Mouse (Mus musculus): Measurements from ENCODE around the gene Mgl2.

Mgl2 gene

DNA sequence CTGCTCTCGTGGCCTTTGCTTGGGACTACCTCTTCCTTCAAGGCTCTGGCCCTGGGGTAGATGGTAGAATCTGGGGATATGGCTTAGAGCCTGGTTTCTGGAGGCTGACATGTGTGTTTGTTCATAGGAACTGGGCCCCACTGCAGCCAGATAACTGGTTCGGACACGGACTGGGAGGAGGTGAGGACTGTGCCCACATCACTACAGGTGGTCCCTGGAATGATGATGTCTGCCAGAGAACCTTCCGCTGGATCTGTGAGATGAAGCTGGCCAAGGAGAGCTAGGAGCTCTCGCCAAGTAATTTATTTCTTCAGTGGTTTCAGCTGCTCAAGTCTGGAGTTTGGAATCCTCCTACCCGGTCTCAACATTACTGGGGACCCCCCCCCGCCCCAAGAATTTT, 40.2 kb downstream of the Mgl2 start:
- DNase-seq (ENCODE audit: low spot score in 2 of 2), result no peak

DNA sequence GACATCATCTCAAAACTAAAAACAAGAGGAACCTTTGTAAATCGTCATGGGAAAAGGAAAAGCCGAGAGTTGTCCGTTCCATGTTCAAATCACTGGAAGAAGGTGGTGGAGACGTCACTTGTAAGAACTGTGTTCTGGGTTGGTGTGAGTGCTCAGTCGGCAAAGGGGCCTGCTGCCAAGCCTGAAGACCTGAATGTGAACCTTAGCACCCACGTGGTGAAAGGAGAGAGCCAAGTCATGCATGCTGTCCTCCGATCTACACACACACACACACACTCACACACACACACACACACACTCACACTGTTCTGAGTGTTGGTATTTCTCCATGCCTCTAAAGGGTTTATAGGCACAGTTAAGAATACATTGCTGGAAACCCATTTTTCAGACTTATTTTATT, 41.1 kb downstream of the Mgl2 start:
- DNase-seq (ENCODE audit: low spot score in 2 of 2), result no peak

DNA sequence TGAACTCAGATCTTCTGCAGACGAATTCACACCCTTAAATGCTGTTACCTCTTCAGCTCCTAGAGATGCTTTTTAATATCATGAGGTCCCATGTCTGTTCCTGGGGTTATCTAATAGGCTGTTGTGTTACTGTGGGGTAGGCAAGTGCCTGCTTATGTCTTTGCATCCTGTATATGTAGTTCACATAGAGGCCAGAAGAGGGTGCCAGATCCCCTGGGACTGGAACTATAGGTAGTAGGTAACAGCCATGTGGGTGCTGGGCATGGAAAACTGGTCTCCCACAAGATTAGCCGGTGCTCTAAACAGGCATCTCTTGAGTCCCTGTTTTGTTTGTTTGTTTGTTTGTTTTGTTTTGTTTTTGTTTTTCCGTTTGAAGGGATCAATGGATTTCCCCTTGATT, 41.7 kb downstream of the Mgl2 start:
- no peak for DNase-seq (ENCODE audit: low spot score in 2 of 2)

DNA sequence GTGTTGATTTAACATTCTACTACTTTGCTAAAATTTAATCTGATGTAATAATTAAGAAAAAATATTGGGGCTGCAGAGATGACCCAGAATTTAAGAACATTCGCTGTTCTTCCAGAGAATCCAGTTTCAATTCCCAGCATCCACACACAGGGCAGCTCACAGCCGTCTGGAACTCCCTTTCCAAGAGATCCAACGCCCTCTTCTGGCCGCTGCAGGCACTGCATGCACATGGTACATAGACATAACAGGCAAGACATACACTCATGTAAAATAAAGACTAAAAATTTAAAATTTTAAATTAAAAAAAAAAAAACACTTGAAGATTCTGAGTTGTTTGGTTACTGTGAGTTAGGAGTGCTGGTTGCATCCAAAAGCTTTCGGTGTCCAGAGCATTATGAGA, 42.2 kb downstream of the Mgl2 start:
- DNase-seq (ENCODE audit: low spot score in 2 of 2), result no peak

DNA sequence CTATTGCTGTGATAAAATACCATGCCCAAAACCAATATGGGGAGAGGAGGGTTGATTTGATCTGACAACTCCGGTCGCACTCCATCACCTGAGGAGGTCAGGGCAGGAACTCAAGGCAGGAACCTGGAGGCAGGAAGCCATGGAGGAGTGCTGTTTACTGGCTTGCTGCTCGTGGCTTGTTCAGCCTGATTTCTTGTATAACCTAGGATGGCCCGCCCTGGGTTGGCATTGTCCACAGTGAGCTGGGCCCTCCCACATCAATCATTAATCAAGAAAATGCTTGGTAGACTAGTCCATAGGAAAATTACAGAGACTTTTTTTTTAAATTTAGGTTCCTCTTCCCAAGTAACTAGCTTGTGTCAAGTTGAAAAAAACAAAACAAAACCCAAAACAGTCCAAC, 44.4 kb downstream of the Mgl2 start:
- DNase-seq (ENCODE audit: low spot score in 2 of 2), result no peak

DNA sequence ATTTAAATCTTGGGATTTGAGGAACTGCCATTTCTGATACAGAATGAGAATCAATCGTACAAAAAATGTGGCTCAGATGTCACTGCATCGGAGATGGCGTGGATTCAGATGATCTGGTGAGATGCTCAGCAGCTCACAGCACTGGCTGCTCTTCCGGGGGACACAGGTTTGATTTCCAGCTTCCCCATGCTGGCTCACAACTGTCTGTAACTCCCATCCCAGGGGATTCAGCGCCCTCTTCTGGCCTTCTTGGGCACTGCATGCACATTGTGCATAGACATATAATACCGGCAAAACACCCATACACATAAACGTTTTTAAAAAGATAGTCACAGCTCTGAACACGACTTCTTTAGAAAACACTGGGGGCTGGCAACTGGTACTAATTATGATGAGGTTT, 47.5 kb downstream of the Mgl2 start:
- no peak for DNase-seq (ENCODE audit: low spot score in 2 of 2)

DNA sequence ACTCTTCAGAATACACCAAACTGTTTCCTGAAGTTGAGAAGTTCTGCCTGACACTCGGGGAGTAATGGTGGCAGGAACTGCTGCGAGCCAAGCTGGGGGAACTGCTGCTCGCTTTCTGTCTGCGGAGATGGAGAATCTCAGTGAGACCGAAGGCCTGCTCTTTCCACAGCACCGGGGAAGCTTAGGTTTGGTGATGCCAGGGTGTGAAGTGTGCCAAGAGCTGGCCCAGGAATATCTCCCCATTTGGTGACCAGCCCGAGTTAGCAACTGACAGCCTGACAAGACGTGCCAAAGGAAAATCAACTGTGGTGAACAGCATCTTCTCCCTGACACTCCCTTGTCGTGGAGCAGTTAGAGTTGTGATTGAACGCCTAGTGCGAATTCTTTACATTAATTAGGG, 48.2 kb downstream of the Mgl2 start:
- DNase-seq (ENCODE audit: low spot score in 2 of 2), result no peak

DNA sequence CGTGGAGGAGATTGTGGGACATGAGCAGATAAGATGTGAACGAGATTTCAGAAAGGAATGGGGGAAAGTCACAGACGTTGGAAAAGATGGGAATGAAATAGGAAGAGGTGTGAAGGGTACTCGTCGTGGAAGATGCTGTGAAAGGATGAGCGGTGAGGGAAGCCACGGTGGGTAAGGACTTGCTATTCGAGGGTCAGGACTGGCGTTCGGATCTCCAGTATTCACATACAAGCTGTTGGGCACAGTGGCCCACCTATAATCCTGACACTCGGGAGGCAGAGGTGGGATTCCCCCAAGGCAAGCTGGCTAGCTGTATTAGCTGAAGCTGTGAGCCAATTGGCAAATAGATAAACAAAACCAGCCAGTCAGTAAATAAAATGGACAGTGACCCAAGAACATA, 48.6 kb downstream of the Mgl2 start:
- no peak for DNase-seq (ENCODE audit: low spot score in 2 of 2)

DNA sequence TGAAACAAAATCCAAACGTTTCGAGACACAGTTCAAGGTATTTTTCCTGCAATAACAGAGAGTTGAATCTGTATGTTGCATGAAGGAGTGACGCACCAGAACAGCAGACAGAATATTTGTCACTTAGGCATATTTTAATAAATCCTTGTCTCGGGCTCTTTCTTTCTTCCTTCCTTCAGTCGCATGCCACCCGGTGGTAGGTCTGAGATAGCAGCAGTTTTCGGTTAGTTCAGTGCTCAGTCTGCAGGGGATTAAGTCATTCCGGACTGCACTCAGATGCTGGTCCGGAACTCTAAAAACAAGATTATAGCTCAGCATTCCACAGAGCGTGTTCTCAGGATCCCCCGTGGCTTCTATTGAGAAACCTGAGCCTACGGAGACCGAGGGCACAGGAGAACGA, 49.3 kb downstream of the Mgl2 start:
- no peak for DNase-seq (ENCODE audit: low spot score in 2 of 2)

DNA sequence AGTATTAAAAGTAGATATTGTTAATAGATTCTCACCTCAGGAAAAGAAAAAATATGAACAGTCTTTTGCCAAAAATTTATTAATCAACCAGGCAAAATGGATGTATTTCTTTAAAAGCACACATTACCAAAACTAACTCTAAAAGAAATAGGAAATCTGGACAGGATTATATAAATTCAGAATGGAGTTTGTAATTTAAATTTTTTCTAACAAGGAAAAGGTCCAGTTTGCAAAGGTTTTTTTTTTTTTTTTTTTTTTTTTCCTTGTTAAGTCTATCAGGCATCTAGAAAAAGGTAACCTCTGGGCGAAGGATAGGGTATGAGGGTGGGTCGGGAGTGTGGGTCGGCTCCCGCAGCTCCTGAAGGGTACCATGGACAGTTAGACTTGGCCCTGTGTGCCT, 50.4 kb downstream of the Mgl2 start:
- no peak for DNase-seq (ENCODE audit: low spot score in 2 of 2)

DNA sequence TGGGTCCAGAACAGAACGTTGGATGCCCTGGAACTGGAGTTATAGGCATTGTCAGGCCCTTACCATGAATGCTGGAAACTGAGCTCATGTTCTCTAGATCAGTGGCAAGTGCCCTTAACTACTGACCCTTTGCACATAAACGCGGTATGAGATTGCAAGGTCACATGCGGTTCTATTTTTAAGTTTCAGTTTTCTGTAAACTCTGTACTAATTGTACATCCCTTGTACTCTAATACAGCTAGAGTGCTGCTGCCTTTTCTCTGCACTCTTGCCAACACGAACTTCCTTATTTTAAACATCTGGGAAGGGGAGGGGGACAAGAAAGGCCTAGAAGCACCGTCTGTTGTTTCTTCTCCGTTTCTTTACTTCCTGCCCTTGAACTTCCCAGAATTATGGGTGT, 55.0 kb downstream of the Mgl2 start:
- DNase-seq (ENCODE audit: low spot score in 2 of 2), result peak in 1 of 2 experiments; percentile 45

Measured in heart, adult 9 months (tissue).